Mouse (Mus musculus) adrenal gland, adult 8-10 months (tissue): Measurements from ENCODE around the gene Cacnb4. TPM values are rescaled to one million over a fixed set of nuclear protein-coding genes. Genes with fewer than 3 reads are reported as not detected.

Experiments
- DNase-seq: peaks from one replicate; pipeline ENCODE4 v3.0.0; 2022
- total RNA-seq, 4 experiments: library from RNA; stranded (reverse); gene quantifications; 2 replicates each; pipeline ENCODE4 v1.2.4; 2022

Gene Cacnb4
- 1 to 10 TPM in 1 of 4 experiments, under 1 TPM in 3; 0.17 to 1.5 (median 0.64) TPM for total RNA-seq

DNA sequence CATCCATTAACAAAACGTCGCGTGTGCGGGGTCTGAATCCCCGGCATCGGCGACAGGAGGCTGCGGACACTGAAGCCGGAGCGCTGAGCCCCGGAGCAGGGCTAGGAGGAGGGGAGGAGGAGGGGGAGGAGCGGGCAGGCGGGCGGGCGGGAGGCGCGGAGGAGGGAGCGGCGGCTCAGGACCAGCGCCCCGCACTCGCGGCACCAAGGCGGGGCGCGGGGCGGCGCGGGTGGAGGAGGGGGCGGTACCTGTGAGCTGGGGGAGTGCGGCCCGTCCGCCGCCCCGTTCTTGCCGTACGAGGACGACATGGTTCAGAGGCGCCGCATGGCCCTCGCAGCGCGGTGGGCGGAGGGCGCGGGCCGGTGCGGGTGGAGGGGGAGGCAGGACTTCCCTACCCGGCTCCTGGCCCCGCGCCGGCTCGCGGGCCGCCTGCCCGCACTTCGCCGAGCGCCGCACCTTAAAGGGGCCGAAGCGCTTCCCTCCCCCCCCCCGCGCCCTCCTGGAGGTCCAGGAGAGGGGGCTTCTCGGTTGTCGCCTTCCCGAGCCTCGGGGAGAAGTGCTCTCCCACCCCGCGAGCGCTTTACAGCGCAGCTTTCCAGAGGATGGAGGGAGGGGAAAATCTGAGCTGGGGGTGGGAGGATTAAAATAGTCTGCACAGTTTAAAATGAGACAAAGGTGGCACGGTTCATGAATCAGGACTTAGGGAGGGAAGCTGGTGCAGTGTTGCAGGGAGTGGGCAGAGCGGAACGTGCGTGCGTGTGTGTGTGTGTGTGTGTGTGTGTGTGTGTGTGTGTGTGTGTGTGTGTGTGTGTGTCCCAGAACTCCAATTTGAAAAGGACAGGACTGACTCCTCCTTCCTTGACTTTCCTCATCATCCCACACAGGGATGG is at the start of gene Cacnb4:
Gene Cacnb4 (minus strand): TSS at position 809 of the 890 bp plus-strand sequence.
- peak; percentile 6 for DNase-seq

DNA sequence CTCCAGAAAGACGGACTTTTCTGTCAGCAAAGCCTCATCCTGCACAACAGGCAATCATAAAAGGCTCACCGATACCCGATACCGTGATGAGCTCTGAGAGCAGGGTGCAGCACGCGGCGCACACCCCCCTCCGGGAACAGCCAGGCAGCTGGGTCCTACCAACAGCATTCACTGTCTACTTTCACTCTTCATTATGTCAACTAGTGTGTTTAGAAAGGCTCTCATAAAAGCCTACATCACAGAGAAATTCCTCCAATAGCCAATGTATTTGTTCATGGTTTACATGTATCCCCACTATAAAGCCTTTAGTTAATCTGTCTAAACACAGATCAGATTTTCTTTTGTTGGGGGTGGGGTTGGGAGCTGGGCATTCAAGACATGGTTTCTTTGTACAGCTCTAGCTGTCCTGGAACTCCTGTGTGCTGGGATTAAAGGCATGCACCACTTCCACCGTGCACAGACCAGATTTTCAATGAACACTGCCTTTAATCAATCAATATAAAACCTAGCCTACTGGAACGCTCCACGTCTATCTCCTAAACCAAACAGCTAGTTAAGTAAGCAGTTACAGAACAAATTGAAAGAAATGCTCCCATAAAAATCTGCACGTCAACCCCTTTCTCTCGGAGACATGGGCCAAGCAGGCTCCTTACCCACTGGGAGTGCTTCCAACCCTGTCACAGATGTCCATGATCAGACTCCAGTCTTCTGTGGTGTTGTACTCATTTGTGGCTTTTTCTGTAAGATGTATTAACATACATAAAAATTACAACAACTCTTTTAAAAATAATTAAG is 43.8 kb upstream of the Cacnb4 start:
- DNase-seq, result no peak

DNA sequence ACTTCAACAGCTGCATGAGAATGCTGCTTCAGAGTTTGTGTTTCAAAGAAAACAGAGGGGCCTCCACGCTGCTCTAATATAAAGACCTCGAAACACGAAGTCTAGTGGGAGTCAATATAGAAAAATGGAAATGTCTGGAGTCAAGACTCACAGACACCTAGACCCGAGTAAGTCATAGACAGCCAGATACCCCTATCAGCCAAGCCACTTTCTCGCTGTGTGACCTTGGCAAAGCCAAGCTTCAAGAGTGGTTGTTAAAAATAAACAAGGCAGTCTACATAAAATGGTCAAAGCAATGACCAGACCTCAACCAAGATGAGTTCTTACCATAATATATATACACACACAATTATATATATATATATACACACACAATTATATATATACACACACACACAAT is 40.4 kb upstream of the Cacnb4 start:
- no peak for DNase-seq

DNA sequence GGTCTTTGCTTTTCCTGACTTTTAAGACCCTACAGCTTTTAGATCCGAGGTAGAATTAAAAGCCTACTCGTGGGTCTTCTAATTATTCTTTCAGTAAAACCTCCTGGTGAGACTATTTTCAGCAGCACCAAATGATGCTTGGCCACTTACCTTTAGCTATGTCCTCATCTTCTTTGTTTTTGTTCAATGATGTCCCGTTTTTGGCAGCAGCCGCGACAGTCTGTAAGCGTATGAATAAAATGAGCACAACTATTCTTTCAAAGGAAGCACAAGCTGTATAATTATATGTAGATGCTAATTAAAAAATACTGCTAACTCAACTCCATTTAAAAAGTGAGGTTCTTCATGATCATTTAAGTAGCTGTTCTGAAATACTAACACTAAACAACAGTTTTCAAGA is 38.9 kb upstream of the Cacnb4 start:
- no peak for DNase-seq

DNA sequence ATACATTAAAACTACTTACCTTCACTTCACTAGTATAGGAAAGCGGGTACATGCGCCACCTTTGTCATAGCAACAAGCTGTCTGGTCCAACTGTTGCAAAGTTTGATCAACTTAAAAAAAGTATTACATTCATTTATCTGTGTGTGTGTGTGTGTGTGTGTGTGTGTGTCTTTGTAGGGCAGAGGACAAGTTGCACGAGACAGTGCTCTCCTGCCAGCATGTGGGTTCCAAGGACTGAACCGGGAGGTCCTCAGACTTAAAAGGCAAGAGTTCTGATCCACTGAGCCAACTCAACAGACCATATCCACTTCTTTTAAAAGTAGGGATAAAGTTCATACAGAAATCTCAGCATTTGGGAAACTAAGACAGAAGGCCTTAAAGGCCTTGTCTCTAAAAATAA is 37.5 kb upstream of the Cacnb4 start:
- no peak for DNase-seq

- DNase-seq, result no peak
Observed at GRCm38 (mm10) chr2:52710804-52711203, 34.2 kb upstream of the Cacnb4 start.

DNA sequence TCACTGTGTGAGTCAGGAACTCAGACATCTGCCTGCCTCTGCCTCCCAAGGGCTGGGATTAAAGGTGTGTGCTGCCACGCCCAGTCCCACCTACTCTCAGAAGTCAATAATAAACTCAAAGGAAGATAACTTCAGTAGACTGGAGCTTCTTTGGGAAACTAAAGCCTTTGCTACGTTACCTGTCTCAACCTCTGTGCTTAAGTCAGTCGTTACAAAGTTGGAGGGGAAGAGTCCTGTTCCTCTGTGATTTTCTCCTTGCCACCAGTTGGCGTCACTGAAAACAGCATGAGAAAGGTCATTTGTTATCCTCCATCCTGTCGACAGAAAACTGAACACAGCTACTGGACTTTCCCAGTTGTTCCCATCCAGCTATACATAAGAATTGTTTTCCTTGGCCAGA is 32.8 kb upstream of the Cacnb4 start:
- no peak for DNase-seq

DNA sequence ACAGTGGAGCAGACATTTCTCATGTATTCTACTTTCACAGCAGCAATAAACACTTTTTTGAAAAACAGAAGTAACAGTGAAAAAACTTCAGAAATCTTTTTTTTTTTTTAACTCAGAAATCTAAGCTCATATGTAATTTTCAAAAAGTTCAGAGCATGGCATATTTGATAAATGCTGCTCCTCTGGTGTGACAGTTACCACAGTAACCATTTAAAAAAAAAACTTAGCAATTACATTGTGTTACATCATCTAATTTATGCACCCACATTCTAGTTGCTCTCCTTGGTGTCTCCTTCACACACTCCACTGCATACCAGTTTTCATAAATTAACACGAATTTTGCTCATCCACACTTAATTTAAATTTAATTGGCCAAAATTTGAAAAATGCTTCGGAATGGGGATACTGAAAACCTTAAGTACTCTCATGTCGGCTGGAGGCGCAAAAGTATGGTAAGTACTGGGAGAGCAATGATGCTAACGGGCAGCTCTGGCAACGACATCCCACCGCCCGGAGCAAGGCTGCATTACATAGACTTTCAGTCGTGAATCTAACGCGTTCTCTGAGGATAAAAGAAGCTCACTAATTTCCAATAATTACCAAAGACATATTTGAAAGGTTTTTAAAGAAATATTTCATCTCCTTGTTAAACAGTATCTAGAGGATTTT is 24.9 kb upstream of the Cacnb4 start:
- DNase-seq, result no peak

GRCm38 (mm10) chr2:52700352-52700751 is 23.7 kb upstream of the Cacnb4 start:
- DNase-seq, result no peak

GRCm38 (mm10) chr2:52694604-52695003 is 18.0 kb upstream of the Cacnb4 start:
- DNase-seq, result no peak

DNA sequence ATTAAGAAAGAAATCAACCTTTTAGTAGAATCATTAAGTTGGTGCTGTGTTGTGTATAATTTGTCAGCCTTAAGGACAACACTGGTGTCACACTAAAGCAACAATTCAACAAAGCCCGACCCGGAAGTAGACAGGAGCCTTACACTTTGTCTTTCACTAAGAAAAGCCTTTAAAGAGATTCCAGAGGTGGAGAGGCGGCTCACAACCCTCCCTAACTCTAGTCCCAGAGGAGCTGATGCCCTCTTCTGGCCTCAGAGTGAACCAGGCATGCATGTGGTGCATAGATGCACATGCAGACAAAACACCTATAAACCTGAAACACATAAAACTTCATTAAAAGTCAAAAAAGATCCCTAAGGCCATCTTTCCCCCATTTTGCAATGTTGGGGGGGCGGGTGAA is 15.1 kb upstream of the Cacnb4 start:
- DNase-seq, result no peak

DNA sequence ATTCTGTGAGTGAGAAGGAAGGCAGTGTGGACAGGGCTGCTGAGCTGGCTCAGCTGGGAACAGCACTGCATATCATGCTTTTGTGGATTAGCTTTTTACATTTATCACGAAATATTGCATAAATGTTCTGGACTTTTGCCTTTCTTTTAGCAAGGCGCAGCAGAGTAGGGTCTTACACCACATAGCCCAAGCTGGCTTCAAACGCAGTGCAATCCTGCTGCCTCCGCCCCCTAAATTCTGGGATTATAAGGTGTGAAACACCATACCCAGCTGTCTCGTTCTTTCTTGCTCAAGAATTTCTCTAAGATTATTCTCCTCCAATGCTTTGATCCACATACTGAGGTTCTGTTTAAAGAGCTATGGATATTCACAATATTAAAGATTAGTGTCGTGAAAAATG is 10.0 kb upstream of the Cacnb4 start:
- DNase-seq, result no peak

DNA sequence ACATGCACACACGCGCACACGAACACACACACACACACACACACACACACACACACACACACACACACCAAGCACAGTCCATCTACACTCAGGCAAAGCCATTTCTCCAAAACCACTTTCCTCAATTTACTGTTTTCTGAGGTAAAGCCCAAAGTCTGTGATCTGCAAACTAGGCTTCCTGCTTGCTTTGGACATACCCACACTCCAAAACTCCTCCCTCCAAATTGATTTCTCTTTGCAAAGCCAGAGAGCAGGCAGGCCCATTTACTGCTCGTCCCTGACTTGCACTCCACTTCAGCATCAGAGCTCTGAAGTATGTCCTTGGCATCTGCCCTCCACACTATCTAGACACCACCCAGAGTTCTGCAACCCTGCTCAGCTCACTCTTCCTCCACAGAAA is 958 bp upstream of the Cacnb4 start:
- DNase-seq, result no peak

- no peak for DNase-seq
Observed at GRCm38 (mm10) chr2:52676913-52677303, 277 bp upstream of the Cacnb4 start.

GRCm38 (mm10) chr2:52675278-52675987 is 1.2 kb downstream of the Cacnb4 start:
- DNase-seq, result no peak

- peak; percentile 8 for DNase-seq
Observed at GRCm38 (mm10) chr2:52674886-52675277, 1.7 kb downstream of the Cacnb4 start.

GRCm38 (mm10) chr2:52673172-52673571 is 3.5 kb downstream of the Cacnb4 start:
- DNase-seq, result no peak

DNA sequence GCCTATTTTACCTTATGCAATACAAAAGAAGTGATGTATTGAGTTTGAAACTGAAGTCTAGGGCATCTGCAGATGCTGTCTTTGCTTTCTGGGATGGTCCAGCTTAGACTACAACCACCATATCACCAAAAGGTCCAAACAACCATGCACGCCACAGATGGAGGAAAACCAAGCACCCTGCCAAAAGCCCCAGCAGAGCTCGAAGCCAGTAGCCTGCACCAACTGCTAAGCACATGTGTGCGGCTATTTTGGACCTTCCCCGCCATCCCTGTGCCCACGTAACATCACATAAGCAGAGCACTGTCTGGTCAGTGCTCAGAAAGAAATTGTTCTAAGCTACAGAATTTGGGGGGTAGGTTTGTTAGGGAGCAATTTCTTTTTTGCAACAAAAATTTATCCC is 5.9 kb downstream of the Cacnb4 start:
- no peak for DNase-seq

DNA sequence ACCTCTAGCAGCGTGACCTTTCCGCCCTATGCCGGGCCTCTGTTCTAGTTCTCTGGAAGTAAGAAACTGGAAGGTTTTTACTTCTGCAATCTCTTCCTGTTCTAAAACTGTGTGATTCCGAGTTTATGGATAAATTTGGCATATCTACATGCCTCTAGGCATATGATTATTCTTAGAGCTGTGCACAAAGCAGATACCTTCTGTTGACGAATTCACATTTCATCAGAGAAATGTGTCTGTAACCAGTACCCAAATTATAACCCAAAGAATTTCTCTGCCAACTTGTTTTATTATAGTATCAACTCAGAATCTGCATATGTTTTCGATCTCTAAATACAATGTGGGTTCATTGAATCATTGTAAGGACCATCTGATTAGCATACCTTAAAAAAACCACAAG is 8.2 kb downstream of the Cacnb4 start:
- DNase-seq, result no peak

DNA sequence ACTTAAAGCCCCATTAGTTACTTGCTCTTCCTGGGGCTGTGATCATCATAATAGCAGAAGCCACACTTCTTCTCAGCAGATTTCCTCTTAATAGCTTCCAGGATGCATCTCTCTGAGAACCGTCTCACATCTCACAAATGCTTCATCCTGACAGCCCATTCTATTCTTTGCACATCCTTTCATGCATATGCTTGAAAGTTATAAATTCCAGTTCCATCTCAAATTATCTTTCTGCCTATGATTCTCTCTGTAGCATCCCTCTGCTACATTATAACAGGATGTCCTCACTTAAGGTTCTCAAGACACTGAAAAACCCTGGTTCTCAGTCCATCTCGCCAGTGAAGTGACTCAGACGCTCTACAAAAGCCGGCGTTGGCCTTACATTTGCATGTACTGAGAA is 19.9 kb downstream of the Cacnb4 start:
- DNase-seq, result no peak

- no peak for DNase-seq
Observed at GRCm38 (mm10) chr2:52654541-52654940, 22.1 kb downstream of the Cacnb4 start.

DNA sequence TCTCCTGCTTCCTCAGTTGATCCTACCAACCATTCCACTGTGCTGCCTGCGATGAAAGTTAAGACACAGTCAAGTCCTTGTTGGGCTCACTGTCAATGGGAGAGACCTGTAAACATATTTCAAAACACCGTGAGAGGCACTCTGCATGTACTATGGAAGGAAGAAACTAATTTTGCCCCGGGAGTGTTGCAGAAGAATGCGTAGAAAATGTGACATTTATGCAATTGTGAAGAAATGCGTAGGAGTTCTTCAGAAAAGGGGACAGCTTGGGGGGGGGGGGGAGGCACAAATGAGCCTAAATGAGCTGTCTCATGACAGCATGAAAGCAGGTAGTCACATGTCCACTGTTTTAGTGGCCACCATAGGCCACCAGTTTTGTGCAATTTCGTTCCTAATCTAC is 25.1 kb downstream of the Cacnb4 start:
- no peak for DNase-seq
